Mouse (Mus musculus) natural killer cell, adult 2 months (primary cell): ENCODE measurements around the gene Siah2.

Experiments
- DNase-seq, 2 experiments: peaks; one replicate each; pipeline ENCODE4 v3.0.0; 2022; ENCODE audit warnings: low spot score in 2 of 2

Siah2 gene

GRCm38 (mm10) chr3:58695044-58695443, 2.8 kb upstream of the Siah2 start:
- DNase-seq = no peak

GRCm38 (mm10) chr3:58693331-58693730, 1.1 kb upstream of the Siah2 start:
- no peak for DNase-seq

GRCm38 (mm10) chr3:58691374-58691939, 743 bp downstream of the Siah2 start:
- DNase-seq = peak; percentile 9 to 28

- peak; percentile 24 to 43 for DNase-seq
These were observed 1.4 kb downstream of the Siah2 start for GRCm38 (mm10) chr3:58690619-58691373.

- no peak for DNase-seq
These were observed 2.5 kb downstream of the Siah2 start for GRCm38 (mm10) chr3:58689721-58690120.

- no peak for DNase-seq
These were observed 3.1 kb downstream of the Siah2 start for GRCm38 (mm10) chr3:58689105-58689504.

- DNase-seq = no peak
These were observed 3.6 kb downstream of the Siah2 start for GRCm38 (mm10) chr3:58688551-58688950.

GRCm38 (mm10) chr3:58686922-58687284, 5.3 kb downstream of the Siah2 start:
- DNase-seq = no peak

- DNase-seq = no peak
These were observed 5.8 kb downstream of the Siah2 start for GRCm38 (mm10) chr3:58686206-58686921.

- no peak for DNase-seq
These were observed 6.8 kb downstream of the Siah2 start for GRCm38 (mm10) chr3:58685396-58685795.

- DNase-seq = no peak
These were observed 8.9 kb downstream of the Siah2 start for GRCm38 (mm10) chr3:58683346-58683745.

GRCm38 (mm10) chr3:58682336-58682735, 9.9 kb downstream of the Siah2 start:
- DNase-seq = no peak

- DNase-seq = no peak
These were observed 10.4 kb downstream of the Siah2 start for GRCm38 (mm10) chr3:58681831-58682230.

- no peak for DNase-seq
These were observed 11.1 kb downstream of the Siah2 start for GRCm38 (mm10) chr3:58680943-58681637.

GRCm38 (mm10) chr3:58679996-58680395, 12.2 kb downstream of the Siah2 start:
- DNase-seq = no peak

- DNase-seq = no peak
These were observed 13.3 kb downstream of the Siah2 start for GRCm38 (mm10) chr3:58678905-58679304.

GRCm38 (mm10) chr3:58678384-58678783, 13.8 kb downstream of the Siah2 start:
- DNase-seq = no peak

- DNase-seq = no peak
These were observed 14.6 kb downstream of the Siah2 start for GRCm38 (mm10) chr3:58677615-58678014.

- DNase-seq = no peak
These were observed 18.9 kb downstream of the Siah2 start for GRCm38 (mm10) chr3:58673295-58673694.

GRCm38 (mm10) chr3:58672481-58673183, 19.6 kb downstream of the Siah2 start:
- no peak for DNase-seq

GRCm38 (mm10) chr3:58671616-58672250, 20.5 kb downstream of the Siah2 start:
- DNase-seq = peak in 1 of 2 experiments; percentile 18
